Mouse (Mus musculus) liver, embryonic 14.5 days (tissue): ENCODE measurements around the gene Ccdc39. TPM values are rescaled to one million over a fixed set of nuclear protein-coding genes. Genes with fewer than 3 reads are reported as not detected.

Experiments used
- ATAC-seq: fragments of 200-750 bp; cut with Nextera tagmentation; 2 replicates; pipeline ENCODE4 v1.8.0; 2017; ENCODE audit warnings: moderate number of reproducible peaks, mild to moderate bottlenecking, moderate library complexity; ENCODE audit not compliant: insufficient read depth
- DNase-seq, 3 experiments: peaks; one replicate each; pipeline ENCODE4 v3.0.0-alpha.2; 2012 to 2013; ENCODE audit warnings: low read depth in 3 of 3, low spot score in 3 of 3
- H3K27ac ChIP-seq: fragments of 300-500 bp; sonication (generic); 2 replicates; pipeline ENCODE4 v1.5.1; 2014; ENCODE audit warnings: moderate library complexity, mild to moderate bottlenecking, control low read depth, inconsistent platforms
- H3K27me3 ChIP-seq: fragments of 300-500 bp; sonication (generic); 2 replicates; pipeline ENCODE4 v1.6.1; 2014; ENCODE audit warnings: mild to moderate bottlenecking, low read length, moderate library complexity; ENCODE audit not compliant: control insufficient read depth, insufficient read depth
- H3K36me3 ChIP-seq: fragments of 300-500 bp; sonication (generic); replicated peaks from 2 replicates; pipeline ENCODE4 v1.6.1; 2014; ENCODE audit warnings: low read depth; ENCODE audit not compliant: control insufficient read depth, insufficient read depth
- H3K4me1 ChIP-seq, 2 experiments: fragments of 200-500 bp in 1 of 2; fragments of 300-500 bp in 1 of 2; sonication (generic) in 1 of 2; replicated peaks; 2 replicates each; pipeline ENCODE4 v1.6.1; 2012 to 2014; ENCODE audit warnings: antibody characterized with exemption in 1 of 2, inconsistent platforms in 1 of 2, low read length in 1 of 2; ENCODE audit not compliant: control insufficient read depth in 2 of 2, insufficient read depth in 2 of 2
- H3K4me2 ChIP-seq: fragments of 300-500 bp; sonication (generic); 2 replicates; pipeline ENCODE4 v1.6.1; 2014; ENCODE audit warnings: low read depth, mild to moderate bottlenecking, control low read depth, moderate library complexity
- H3K4me3 ChIP-seq, 2 experiments: fragments of 200-500 bp in 1 of 2; fragments of 300-500 bp in 1 of 2; sonication (generic) in 1 of 2; 2 replicates each; pipeline ENCODE4 v1.5.1; 2012 to 2014; ENCODE audit warnings: low read depth in 2 of 2, low read length in 2 of 2, mild to moderate bottlenecking in 2 of 2, control low read depth in 1 of 2, inconsistent platforms in 1 of 2, moderate library complexity in 1 of 2; ENCODE audit not compliant: insufficient read depth in 1 of 2
- H3K9ac ChIP-seq: fragments of 300-500 bp; sonication (generic); replicated peaks from 2 replicates; pipeline ENCODE4 v1.6.1; 2014; ENCODE audit warnings: mild to moderate bottlenecking, control low read depth, moderate library complexity
- H3K9me3 ChIP-seq: fragments of 300-500 bp; sonication (generic); 2 replicates; pipeline ENCODE4 v1.6.1; 2016; ENCODE audit warnings: low read length, mixed read lengths; ENCODE audit not compliant: control insufficient read depth
- CTCF ChIP-seq: IDR thresholded peaks from 2 replicates; pipeline ENCODE4 v1.5.1; 2016; ENCODE audit warnings: antibody characterized with exemption, low read depth, control low read depth
- EP300 ChIP-seq: IDR thresholded peaks from 2 replicates; pipeline ENCODE4 v1.6.1; 2016; ENCODE audit warnings: antibody characterized with exemption, low read depth
- WGBS: fragments of 180-500 bp; shearing (Covaris S2); extraction: QIAGEN DNeasy Blood & Tissue Kit; methylation state at CpG from one replicate; pipeline ENCODE4 v1.1.7; 2014; ENCODE audit not compliant: insufficient replicate concordance; 5-methylcytosine and 5-hydroxymethylcytosine counted together
- polyA plus RNA-seq, 2 experiments: library from polyadenylated mRNA; depleted of rRNA in 1 of 2; stranded (reverse) in 1 of 2; unstranded in 1 of 2; fragments of >200 nt; fragmentation: Nextera tagmentation in 1 of 2; extraction: Ambion mirVana in 1 of 2; gene quantifications; 2 replicates each; pipeline versions ENCODE4 v1.2.1 to v1.2.3; 2012 to 2014

Gene Ccdc39
- polyA plus RNA-seq, 2 experiments = 0.09 to 0.17 TPM

DNA sequence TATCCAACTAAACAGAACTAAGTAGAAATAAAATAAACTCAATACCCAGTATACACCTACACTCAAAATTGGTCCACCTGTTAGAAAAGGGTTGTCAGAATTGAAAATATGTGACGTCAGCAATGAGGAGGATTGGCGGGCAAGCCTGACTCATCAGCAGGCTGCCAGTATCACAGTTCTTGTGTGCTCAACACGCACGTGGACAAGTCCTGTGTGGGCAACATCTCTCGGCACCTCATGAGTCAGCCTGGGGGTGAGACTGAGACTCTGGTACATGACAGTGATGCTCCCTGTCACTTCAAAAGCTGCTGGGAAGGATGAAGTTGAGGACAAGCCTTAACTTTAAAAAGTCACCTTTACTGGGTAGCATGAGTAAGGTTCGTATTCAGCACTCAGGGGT lies 34.6 kb upstream of the Ccdc39 start:
- no peak overlapping the region for H3K4me3 ChIP-seq
- no peaks in the 10 kb centered on the region for H3K36me3 ChIP-seq
- H3K27me3 ChIP-seq = no peaks in the 10 kb centered on the region
- TF ChIP-seq EP300 (no peak), CTCF (no peak)
- 69% methylated on average over 6 of the region's 6 CpGs for WGBS
- ATAC-seq (no peak), DNase-seq (no peak)
- no peak overlapping the region for H3K4me2 ChIP-seq
- H3K4me1 ChIP-seq = no peaks in the 10 kb centered on the region
- H3K9me3 ChIP-seq = no peaks in the 10 kb centered on the region
- no peak overlapping the region for H3K27ac ChIP-seq
- H3K9ac ChIP-seq = no peak overlapping the region

DNA sequence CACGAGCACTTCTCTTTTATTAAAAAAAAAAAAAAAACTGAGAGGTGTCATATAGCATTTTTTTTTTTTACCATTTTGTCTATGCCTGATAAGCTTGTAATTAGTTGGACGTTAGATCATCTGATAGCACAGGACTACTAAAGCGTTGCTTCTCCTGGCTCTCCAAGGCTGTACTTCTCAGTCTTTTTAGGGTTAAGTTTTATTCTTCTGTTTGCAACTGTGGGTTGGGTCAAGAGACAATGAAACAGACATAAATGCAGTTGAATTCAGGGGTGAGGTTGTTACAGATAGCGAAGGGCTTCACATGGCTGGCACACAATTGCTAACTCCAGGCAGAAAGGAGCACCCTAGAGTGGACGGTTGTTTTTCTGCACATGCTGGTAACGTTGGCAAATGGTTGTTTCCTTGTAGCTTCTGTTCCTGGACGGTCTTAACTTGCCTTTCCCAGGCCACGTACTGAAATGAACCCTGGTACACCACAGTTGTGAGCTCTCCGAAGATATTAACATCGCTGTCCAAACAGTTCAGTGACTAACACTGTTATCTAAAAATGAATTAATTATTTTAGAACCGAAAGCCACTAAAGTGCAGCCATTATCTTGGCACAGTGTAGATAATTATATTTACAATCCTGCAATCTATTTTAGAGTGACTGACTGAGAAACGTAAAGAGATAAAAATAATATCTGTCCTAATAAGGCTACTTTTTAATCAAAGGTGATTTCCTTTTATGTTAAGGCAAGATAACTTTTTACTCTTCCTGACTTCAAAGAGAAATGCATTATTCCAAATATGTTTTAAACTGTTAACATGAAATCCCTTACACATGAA lies 30.6 kb upstream of the Ccdc39 start:
- H3K36me3 ChIP-seq = no peaks in the 10 kb centered on the region
- no peak overlapping the region for H3K9ac ChIP-seq
- WGBS = 58% methylated on average over 12 of the region's 12 CpGs
- no peaks in the 10 kb centered on the region for H3K4me1 ChIP-seq
- H3K9me3 ChIP-seq = no peaks in the 10 kb centered on the region
- H3K27ac ChIP-seq = no peak overlapping the region
- H3K4me3 ChIP-seq = no peak overlapping the region
- TF ChIP-seq EP300 (no peak), CTCF (no peak)
- no peaks in the 10 kb centered on the region for H3K27me3 ChIP-seq
- H3K4me2 ChIP-seq = no peak overlapping the region
- DNase-seq = no peak
- no peak for ATAC-seq

DNA sequence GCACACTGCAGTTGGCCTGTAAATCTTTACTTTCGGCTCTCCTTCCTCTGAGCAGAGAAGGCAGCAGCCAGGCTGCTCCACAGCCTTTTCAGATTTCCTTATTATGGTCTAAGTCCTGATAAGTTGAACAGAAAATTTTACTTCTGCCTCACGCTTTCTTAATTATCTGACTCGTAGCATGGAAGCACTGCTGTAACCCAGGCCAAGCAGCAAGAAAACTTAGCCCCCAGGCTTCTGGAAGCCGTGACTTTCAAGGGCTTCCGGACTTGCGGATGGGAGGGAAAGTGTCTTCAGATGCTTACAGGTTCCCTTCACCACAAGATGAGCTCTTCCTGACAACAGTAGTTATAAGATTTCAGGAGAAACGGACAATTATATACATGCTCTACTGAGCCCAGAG lies 29.7 kb upstream of the Ccdc39 start:
- H3K4me1 ChIP-seq = no peaks in the 10 kb centered on the region
- WGBS = 69% methylated on average over 7 of the region's 7 CpGs
- H3K4me3 ChIP-seq = no peak overlapping the region
- H3K27me3 ChIP-seq = no peaks in the 10 kb centered on the region
- H3K27ac ChIP-seq = no peak overlapping the region
- ATAC-seq = no peak
- no peaks in the 10 kb centered on the region for H3K9me3 ChIP-seq
- no peak overlapping the region for H3K4me2 ChIP-seq
- no peak for DNase-seq
- no peaks in the 10 kb centered on the region for H3K36me3 ChIP-seq
- H3K9ac ChIP-seq = no peak overlapping the region
- TF ChIP-seq CTCF (no peak), EP300 (no peak)

DNA sequence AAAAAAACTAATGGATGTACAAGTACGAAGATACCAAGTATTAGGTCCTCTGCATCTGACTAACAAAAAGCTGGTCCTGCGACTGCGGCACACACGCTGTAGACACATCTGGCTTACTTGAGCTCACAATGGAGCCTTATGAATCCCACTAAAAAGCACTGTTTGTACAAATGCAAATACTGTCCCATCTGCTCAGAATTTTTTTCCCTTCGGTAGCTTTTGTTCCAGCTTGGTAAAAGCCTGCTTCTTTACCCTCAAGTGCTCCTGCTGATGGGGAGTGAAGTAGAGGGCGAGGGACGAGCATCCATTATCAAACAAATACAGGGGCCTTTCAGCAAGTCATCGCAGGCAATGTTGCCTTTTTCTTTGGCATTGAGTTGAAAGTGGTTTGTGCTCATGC lies 29.3 kb upstream of the Ccdc39 start:
- ATAC-seq (no peak), DNase-seq (no peak)
- no peaks in the 10 kb centered on the region for H3K4me1 ChIP-seq
- H3K4me2 ChIP-seq = no peak overlapping the region
- no peak overlapping the region for H3K4me3 ChIP-seq
- H3K27me3 ChIP-seq = no peaks in the 10 kb centered on the region
- no peaks in the 10 kb centered on the region for H3K9me3 ChIP-seq
- H3K36me3 ChIP-seq = no peaks in the 10 kb centered on the region
- no peak overlapping the region for H3K9ac ChIP-seq
- H3K27ac ChIP-seq = no peak overlapping the region
- TF ChIP-seq EP300 (no peak), CTCF (no peak)
- WGBS = 68% methylated on average over 8 of the region's 8 CpGs

DNA sequence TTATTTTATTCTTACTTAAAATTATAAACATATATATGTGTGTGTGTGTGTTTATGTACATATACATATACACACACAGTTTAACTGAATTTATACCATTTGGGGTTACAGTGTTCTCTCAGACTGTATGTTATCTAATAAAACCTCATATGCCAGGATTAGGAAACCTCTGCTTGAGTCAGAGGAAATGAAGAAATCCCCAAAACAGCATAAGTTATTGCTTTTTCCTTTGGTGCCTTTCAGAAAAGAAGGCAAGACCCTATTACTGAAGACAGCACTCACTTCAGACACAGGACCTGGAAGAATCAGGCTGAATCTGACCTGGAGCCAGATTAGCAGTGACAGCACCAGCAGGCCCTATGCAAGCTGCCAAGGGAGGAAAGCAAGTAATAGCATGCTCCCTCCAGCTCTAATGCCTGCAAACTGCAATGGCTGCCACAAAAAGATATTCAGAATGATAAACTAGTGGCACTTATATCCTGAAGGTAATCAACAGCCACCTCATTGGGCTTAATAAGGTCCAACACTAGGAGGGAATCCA lies 20.0 kb upstream of the Ccdc39 start:
- no peaks in the 10 kb centered on the region for H3K27me3 ChIP-seq
- no peaks in the 10 kb centered on the region for H3K4me1 ChIP-seq
- H3K9ac ChIP-seq = no peak overlapping the region
- no peak overlapping the region for H3K27ac ChIP-seq
- no peak for TF ChIP-seq EP300
- TF ChIP-seq CTCF = no peak
- H3K4me3 ChIP-seq = no peak overlapping the region
- no peaks in the 10 kb centered on the region for H3K9me3 ChIP-seq
- DNase-seq (no peak), ATAC-seq (no peak)
- no peaks in the 10 kb centered on the region for H3K36me3 ChIP-seq
- no peak overlapping the region for H3K4me2 ChIP-seq
